Mouse (Mus musculus): ENCODE data around the gene Wwtr1.

The Wwtr1 gene

GRCm38 (mm10) chr3:57575660-57576055 is at the start of gene Wwtr1:
Gene Wwtr1 (minus strand): TSS chr3:57575910.
- DNase-seq (ENCODE audit: low spot score in 2 of 2) = peak; percentile 23 to 46

- DNase-seq (ENCODE audit: low spot score in 2 of 2) = no peak
Observed at GRCm38 (mm10) chr3:57619718-57620117, 44.0 kb upstream of the Wwtr1 start.

DNA sequence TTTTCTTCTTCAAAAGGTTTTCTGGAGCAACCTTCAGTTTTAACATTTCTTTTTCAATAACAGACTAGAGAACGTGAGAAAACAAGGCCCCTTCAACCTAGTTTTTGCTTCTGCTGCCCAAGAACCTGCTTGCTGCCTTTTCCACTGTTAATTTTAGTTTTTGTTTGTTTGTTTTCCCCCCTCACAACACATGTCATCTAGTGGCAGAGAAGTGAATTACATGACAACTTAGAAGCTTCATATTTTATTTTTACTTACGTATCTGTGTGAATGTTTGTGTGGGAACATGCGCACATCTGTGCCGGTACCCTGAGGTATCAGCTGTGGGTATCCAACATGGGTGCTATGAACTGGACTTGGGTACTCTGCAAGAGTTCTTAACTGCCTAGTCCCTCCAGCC is 39.9 kb upstream of the Wwtr1 start:
- no peak for DNase-seq (ENCODE audit: low spot score in 2 of 2)

- no peak for DNase-seq (ENCODE audit: low spot score in 2 of 2)
Observed at GRCm38 (mm10) chr3:57612430-57612997, 36.8 kb upstream of the Wwtr1 start.

GRCm38 (mm10) chr3:57611776-57612175 is 36.1 kb upstream of the Wwtr1 start:
- no peak for DNase-seq (ENCODE audit: low spot score in 2 of 2)

- no peak for DNase-seq (ENCODE audit: low spot score in 2 of 2)
Observed at GRCm38 (mm10) chr3:57604618-57605015, 28.9 kb upstream of the Wwtr1 start.

DNA sequence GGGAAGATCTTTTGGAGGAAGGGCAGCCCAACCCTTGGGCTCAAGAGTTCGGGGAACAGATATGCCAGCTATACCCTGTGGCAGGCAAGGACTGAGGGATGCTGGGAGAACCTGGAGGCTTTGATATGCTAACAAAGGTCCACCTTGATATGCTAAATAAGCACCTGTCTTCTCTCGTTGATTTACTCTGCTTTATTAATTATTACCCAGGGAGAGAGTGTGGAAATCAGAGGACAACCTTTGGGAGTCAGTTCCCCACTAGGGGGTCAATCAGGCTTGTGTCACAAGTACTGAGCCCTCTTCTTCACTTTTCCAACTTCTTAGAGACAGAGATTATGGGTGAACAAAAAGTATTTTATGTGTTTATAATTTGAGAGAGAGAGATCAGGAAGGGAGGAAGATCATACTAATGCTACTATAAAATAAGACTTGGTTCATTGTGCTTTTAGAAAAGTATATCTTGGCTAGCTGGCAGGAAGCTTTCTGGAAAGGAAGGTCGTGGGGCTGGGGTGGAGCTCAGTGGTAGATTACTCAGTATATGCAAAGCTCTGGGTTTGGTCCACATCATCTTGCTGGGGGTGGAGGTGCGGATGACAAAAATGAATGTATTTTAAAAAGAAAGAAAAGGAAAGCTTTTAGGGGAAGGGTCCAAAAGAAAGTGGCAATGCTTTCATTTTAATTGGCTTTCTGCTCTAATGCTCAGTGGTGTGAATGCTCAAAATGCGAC is 28.3 kb upstream of the Wwtr1 start:
- DNase-seq (ENCODE audit: low spot score in 2 of 2) = no peak

- DNase-seq (ENCODE audit: low spot score in 2 of 2) = no peak
Observed at GRCm38 (mm10) chr3:57602610-57603009, 26.9 kb upstream of the Wwtr1 start.

- DNase-seq (ENCODE audit: low spot score in 2 of 2) = no peak
Observed at GRCm38 (mm10) chr3:57596566-57596965, 20.9 kb upstream of the Wwtr1 start.

- no peak for DNase-seq (ENCODE audit: low spot score in 2 of 2)
Observed at GRCm38 (mm10) chr3:57595506-57595905, 19.8 kb upstream of the Wwtr1 start.

DNA sequence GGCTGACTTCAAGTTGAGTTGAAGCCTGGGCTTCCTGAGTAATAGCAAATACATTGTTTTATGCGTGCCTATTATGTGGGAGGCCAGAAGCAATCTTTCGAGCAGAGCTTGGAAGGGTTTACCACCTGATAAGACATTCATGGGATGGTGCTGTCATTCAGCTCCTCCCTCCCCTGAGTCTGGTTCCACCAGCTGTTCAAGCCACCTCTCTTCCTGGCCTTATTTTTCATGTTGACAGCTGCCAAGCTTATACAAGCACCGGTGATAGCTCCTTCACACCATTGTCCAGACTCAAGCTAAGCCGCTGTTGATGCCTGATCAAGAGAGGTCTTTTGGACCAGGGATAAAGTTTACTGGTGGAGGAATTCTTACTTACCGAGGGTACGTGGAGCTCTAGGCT is 10.3 kb upstream of the Wwtr1 start:
- no peak for DNase-seq (ENCODE audit: low spot score in 2 of 2)

- no peak for DNase-seq (ENCODE audit: low spot score in 2 of 2)
Observed at GRCm38 (mm10) chr3:57583533-57583932, 7.8 kb upstream of the Wwtr1 start.

GRCm38 (mm10) chr3:57580426-57581195 is 4.9 kb upstream of the Wwtr1 start:
- no peak for DNase-seq (ENCODE audit: low spot score in 2 of 2)

- peak; percentile 5 to 8 for DNase-seq (ENCODE audit: low spot score in 2 of 2)
Observed at GRCm38 (mm10) chr3:57576056-57576824, 530 bp upstream of the Wwtr1 start.

DNA sequence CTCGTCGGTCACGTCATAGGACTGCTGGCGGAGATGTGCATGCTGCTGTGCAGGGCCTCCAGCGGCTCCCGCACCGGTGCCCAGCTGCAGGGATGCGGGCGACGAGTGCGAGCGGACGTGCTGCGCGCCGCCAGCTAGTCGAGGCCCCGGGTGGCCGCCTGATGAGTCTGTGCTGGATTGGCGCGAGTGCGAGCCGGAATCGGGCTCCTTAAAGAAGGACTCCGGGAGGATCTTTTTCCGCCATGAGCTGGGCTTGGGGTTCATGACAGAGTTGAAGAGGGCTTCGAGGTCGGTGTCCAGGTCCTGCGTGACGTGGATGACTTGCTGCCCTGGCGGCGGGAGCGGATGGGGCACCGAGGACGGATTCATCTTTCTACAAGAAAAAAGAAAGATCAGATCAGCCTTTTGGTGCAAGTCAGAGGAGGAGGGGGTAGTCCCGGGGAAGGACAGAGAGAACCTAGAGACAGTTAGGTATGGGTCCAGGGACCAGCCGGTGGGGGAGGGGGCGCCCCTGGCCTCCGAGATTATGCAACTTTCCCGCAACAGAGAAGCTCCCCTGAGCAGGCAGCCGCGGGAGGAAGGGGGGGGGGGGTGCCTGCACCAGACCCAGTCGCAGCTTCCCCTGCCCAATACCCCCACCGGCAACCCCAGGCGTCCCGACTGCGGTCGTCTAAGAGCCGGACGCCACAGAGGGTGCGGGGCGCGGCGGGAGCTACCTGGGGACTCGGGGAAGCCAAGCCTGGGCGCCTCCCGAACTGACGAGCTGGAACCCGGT is 638 bp downstream of the Wwtr1 start:
- peak in 1 of 2 experiments; percentile 21 for DNase-seq (ENCODE audit: low spot score in 2 of 2)

DNA sequence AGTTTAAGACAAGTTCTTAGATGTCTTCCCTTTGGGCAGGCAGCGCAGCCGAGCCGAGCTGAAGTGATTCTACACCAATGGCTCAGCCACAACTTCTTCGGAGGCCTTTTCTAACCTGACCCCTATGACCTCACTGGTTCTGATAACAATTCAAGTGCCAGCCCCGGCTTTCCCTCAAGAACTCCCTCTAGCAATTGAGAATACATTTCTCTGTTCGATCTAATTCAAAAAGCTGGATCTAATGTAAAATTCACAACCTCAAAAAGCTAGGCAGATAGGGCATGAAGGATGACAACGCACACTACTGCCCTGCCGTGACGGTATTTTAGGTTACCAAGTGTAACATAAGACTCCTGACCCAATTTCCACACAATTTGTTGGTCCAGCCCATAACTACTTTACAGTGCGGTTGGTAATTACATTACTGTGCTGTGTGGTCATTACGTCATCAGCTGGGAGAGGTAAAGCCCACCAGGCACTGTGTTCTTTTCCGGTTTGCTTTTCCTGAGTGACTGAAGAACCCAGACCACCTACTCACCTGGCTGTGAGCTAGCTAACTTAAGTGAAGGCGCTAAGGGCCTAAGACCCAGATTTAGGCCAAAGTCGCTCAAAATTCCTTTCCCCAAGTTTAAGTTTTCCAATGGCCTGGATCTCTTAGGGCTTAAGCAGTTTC is 1.7 kb downstream of the Wwtr1 start:
- no peak for DNase-seq (ENCODE audit: low spot score in 2 of 2)

GRCm38 (mm10) chr3:57572331-57572975 is 3.3 kb downstream of the Wwtr1 start:
- no peak for DNase-seq (ENCODE audit: low spot score in 2 of 2)

DNA sequence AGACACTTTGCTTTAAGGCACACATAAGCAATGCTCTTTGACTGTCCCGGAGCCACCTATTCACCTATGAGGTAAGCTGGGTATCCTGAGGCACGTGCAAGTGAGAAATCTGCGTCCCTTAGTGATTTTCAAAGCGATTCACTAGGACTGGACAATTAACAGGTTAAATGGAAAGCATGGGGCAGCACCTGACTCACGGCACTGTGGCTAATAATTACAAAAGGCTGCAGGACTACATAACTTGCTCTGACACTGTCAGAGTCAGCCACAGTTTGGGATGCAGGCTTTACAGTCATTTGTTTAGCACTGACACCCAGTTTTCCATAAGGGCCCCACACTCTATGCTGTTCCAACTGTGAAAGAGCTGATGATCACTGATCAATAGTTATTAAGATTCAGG is 9.1 kb downstream of the Wwtr1 start:
- no peak for DNase-seq (ENCODE audit: low spot score in 2 of 2)

DNA sequence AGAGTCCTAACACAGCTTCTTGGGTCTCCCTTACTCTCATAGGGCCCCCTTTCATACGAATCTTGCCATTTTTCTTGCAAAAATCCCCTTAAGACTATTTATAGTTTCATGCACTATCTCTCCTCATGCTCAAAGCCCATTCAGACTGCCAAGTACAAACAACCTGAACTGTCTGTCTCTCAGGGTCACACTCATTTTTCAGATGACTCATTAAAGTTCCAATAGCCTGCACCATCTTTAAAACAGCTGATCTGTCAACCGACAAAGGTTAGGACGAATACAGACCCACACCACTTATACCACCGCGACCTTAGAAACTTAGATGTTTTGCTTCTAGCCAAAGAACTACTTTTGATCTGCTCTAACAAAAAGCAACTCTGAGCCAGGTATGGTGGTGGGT is 12.1 kb downstream of the Wwtr1 start:
- DNase-seq (ENCODE audit: low spot score in 2 of 2) = no peak

DNA sequence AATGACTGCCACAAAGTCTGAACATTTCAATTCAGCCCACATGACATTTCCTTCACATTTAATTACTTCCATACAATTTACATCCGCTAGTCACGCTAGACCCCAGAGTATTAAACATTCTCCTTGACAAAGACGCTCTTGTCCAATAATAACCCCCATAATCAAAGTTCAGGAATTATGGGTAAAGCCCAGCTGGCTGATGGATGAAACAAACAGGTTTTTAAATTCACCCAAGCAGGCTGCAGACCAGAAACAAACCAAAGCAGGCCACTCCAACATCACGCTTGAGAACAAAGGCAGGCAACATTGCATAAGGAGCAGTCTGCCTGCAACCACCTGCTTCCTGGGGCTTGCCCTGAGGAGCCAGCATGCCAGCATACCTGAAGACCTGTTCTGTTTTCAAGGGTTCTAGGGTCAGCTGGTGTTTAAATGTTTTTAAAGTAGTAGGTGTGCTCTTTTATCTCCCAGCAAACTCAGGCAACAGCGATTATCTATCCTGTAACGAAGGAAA is 12.7 kb downstream of the Wwtr1 start:
- no peak for DNase-seq (ENCODE audit: low spot score in 2 of 2)
